Mouse (Mus musculus) liver, embryonic 15.5 days (tissue): Measurements from ENCODE around the gene Ccdc77. TPM values are rescaled to one million over a fixed set of nuclear protein-coding genes. Genes with fewer than 3 reads are reported as not detected.

Source experiments
- ATAC-seq: fragments of 200-750 bp; cut with Nextera tagmentation; 2 replicates; pipeline ENCODE4 v1.8.0; 2017; ENCODE audit warnings: moderate number of reproducible peaks, mild to moderate bottlenecking, moderate library complexity; ENCODE audit not compliant: insufficient read depth
- H3K27ac ChIP-seq: fragments of 300-500 bp; sonication (generic); replicated peaks from 2 replicates; pipeline ENCODE4 v1.5.1; 2015; ENCODE audit warnings: mild to moderate bottlenecking, inconsistent platforms
- H3K27me3 ChIP-seq: fragments of 300-500 bp; sonication (generic); 2 replicates; pipeline ENCODE4 v1.6.1; 2015; ENCODE audit warnings: mild to moderate bottlenecking, inconsistent platforms
- H3K36me3 ChIP-seq: fragments of 300-500 bp; sonication (generic); replicated peaks from 2 replicates; pipeline ENCODE4 v1.6.1; 2015; ENCODE audit warnings: moderate library complexity, mild to moderate bottlenecking, inconsistent platforms
- H3K4me1 ChIP-seq: fragments of 300-500 bp; sonication (generic); replicated peaks from 2 replicates; pipeline ENCODE4 v1.6.1; 2015; ENCODE audit warnings: inconsistent platforms
- H3K4me2 ChIP-seq: fragments of 300-500 bp; sonication (generic); 2 replicates; pipeline ENCODE4 v1.6.1; 2015; ENCODE audit warnings: moderate library complexity, mild to moderate bottlenecking, inconsistent platforms
- H3K4me3 ChIP-seq: fragments of 300-500 bp; sonication (generic); replicated peaks from 2 replicates; pipeline ENCODE4 v1.5.1; 2015; ENCODE audit warnings: mild to moderate bottlenecking, inconsistent platforms
- H3K9ac ChIP-seq: fragments of 300-500 bp; sonication (generic); 2 replicates; pipeline ENCODE4 v1.6.1; 2015; ENCODE audit warnings: moderate library complexity, mild to moderate bottlenecking, inconsistent platforms
- H3K9me3 ChIP-seq: fragments of 300-500 bp; sonication (generic); replicated peaks from 2 replicates; pipeline ENCODE4 v1.6.1; 2016; ENCODE audit warnings: inconsistent platforms
- WGBS: fragments of 180-500 bp; shearing (Covaris S2); methylation state at CpG from one replicate; pipeline ENCODE4 v1.1.7; 2015; ENCODE audit warnings: mixed read lengths; ENCODE audit not compliant: insufficient replicate concordance; 5-methylcytosine and 5-hydroxymethylcytosine counted together
- polyA plus RNA-seq: library from polyadenylated mRNA; unstranded; fragments of >200 nt; fragmentation: Nextera tagmentation; extraction: Ambion mirVana; gene quantifications from 2 replicates; pipeline ENCODE4 v1.2.1, GENCODE M21; 2015

Ccdc77 gene
- polyA plus RNA-seq, 1 experiment from 2014 or later, result 15.5 TPM

DNA sequence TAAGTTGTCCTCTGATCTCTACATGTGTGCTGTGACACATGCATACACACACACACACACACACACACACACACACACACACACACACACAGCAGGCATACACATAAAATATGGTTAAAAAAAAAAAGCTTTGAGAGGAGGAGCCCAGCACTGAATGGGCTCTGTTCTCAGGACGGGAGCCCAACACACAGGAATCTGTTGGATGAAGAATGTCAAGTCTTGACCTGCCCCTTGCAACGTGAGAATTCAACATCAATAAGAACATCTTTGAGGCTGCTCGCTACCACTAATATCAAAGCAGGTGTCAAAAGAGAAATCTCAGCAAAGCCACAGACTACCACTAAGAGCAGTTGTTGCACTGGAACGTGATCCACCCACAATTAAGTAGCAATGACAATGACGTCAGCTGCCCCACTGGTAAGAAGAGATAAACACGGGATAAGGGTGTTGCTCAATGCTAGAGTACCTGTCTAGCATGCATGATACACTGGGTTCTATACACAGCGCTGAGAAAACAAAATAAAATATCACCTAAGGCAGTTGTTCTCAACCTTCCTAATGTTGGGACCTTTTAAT is 87.2 kb downstream of the Ccdc77 start:
- H3K4me2 ChIP-seq, result no peak overlapping the region
- H3K4me1 ChIP-seq, result no peaks in the 10 kb centered on the region
- H3K27ac ChIP-seq, result no peak overlapping the region
- H3K9ac ChIP-seq, result no peak overlapping the region
- H3K4me3 ChIP-seq, result no peak overlapping the region
- ATAC-seq, result no peak
- WGBS, result 45% methylated on average over 7 of the region's 7 CpGs
- H3K36me3 ChIP-seq, result no peaks in the 10 kb centered on the region
- H3K9me3 ChIP-seq, result no peaks in the 10 kb centered on the region
- H3K27me3 ChIP-seq, result peaks cover 4% of the 10 kb centered on the region; the same call in 1 of the 2 replicates

DNA sequence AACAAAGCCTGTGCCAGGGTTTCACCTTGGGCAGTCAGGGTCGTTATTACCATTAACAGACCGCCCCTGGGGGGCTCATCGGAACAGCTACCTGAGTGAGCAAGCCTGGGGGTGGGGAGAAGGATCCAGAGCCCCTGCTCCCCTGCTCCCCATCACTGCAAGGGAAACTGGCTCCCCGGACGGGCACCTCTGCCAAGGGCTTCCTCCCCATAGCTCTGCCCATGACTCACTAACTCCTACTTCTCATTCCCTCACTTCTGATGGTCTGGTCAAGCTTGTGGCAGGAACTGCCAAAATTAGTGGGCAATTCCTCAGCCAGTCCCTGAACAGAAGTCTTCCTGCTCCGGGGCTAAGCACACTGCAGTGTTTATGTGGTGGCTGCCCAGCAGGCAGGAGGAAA is 88.9 kb downstream of the Ccdc77 start:
- no peak for ATAC-seq

DNA sequence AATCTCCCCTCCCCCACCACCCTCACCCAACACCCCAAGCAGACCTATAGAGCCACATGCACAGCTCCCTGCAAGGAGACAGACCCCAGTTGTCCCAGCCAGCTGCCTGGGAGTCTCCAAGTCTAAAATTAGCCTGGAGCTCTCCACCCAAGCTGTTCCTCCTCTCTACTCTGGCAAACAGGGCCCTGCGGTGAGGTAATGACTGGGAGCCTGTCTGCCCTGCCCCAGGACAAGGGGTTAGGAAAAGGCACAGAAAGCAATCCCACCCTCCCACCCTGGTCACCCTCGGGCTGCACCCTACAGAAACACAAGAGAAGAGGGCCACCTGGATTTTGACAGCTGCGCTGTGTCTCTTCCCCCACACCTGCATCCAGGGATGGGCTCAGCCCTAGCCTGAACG is 89.3 kb downstream of the Ccdc77 start:
- WGBS, result 52% methylated on average over 4 of the region's 4 CpGs
- ATAC-seq, result no peak

More for the DNA sequence above, 88.9 kb downstream of the Ccdc77 start:
- 34% methylated on average over 6 of the region's 6 CpGs for WGBS
- Histone ChIP-seq H3K36me3 (no peaks in the 10 kb centered on the region), H3K27ac (no peak overlapping the region), H3K27me3 (peaks cover 4% of the 10 kb centered on the region; the same call in 1 of the 2 replicates), H3K9ac (no peak overlapping the region), H3K4me1 (no peaks in the 10 kb centered on the region), H3K9me3 (no peaks in the 10 kb centered on the region), H3K4me3 (no peak overlapping the region), H3K4me2 (no peak overlapping the region)

More for the DNA sequence above, 89.3 kb downstream of the Ccdc77 start:
- H3K4me3 ChIP-seq, result no peak overlapping the region
- H3K4me1 ChIP-seq, result no peaks in the 10 kb centered on the region
- H3K4me2 ChIP-seq, result no peak overlapping the region
- peaks cover 4% of the 10 kb centered on the region; the same call in 1 of the 2 replicates for H3K27me3 ChIP-seq
- H3K36me3 ChIP-seq, result no peaks in the 10 kb centered on the region
- H3K27ac ChIP-seq, result no peak overlapping the region
- H3K9ac ChIP-seq, result no peak overlapping the region
- H3K9me3 ChIP-seq, result no peaks in the 10 kb centered on the region

Other genes starting within 250 kb of the Ccdc77 start
- not detected in 2 replicates for gene D330020A13Rik, start 70.0 kb downstream of the Ccdc77 start, polyA plus RNA-seq
- 0.10 and 0.16 TPM in 2 replicates for gene B4galnt3, start 69.8 kb downstream of the Ccdc77 start, polyA plus RNA-seq
- 13.7 and 15.9 TPM in 2 replicates for gene Kdm5a, start 250 bp downstream of the Ccdc77 start, polyA plus RNA-seq
- gene Il17ra, start 98.9 kb upstream of the Ccdc77 start, polyA plus RNA-seq, result 10.4 and 12.1 TPM in 2 replicates
- not detected in 2 replicates for gene Tmem121b, start 129.4 kb upstream of the Ccdc77 start, polyA plus RNA-seq
- gene Hdhd5, start 166.9 kb upstream of the Ccdc77 start, polyA plus RNA-seq, result 9.9 and 11.6 TPM in 2 replicates